Mouse (Mus musculus): Measurements from ENCODE around the gene Flt4.
"Not testable (repeated sequence)": the region's sequence is repeated elsewhere in the genome, so short reads cannot be mapped to it uniquely, and the experiment has no call there.

DNA sequence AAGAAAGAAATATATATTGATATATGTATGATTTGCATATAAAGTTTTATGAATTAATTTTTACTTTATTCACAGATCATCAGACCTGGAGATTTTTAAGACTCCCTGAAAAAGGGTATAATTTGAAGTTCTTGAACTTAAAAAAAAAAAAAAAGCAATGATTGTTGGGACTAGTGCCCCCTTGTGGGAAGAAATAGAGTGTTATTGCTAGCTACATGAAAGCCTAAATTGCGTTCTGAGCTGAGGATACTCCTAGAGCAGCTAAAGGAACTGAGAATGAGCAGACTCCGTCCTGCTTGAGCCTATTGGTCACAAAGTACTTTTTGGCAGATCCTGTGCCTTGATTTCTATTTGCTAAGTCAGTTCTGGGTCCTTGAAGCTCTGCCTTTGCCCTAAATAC lies 34.0 kb upstream of the Flt4 start:
- TF ChIP-seq GATA2 (IDR thresholded peaks at IDR 0.05; ENCODE audit: borderline replicate concordance, low read depth, low read length); CTCF (IDR thresholded peaks at IDR 0.05; ENCODE audit: low read depth, low read length); GATA1 (IDR thresholded peaks at IDR 0.05; ENCODE audit: borderline replicate concordance, low read length); POLR2AphosphoS5 (IDR thresholded peaks at IDR 0.05; ENCODE audit: insufficient replicate concordance, low read depth, low read length): not testable (repeated sequence)

All from G1E (cell line).